Mouse (Mus musculus): Measurements from ENCODE around the gene Zp2. TPM values are rescaled to one million over a fixed set of nuclear protein-coding genes. Genes with fewer than 3 reads are reported as not detected.

The Zp2 gene
- polyA plus RNA-seq, 2 experiments from 2014 or later = not detected

- ATAC-seq = no peak
Measured at GRCm38 (mm10) chr7:120128951-120129350, 16.1 kb downstream of the Zp2 start.

- no peak for ATAC-seq
Measured at GRCm38 (mm10) chr7:120127686-120128059, 17.4 kb downstream of the Zp2 start.

GRCm38 (mm10) chr7:120126976-120127685 lies 18.0 kb downstream of the Zp2 start:
- ATAC-seq = no peak

- peak; percentile 56 for ATAC-seq
Measured at GRCm38 (mm10) chr7:120124844-120125243, 20.2 kb downstream of the Zp2 start.

GRCm38 (mm10) chr7:120123776-120124175 lies 21.3 kb downstream of the Zp2 start:
- no peak for ATAC-seq

GRCm38 (mm10) chr7:120117529-120117928 lies 27.6 kb downstream of the Zp2 start:
- no peak for ATAC-seq

- no peak for ATAC-seq
Measured at GRCm38 (mm10) chr7:120116976-120117375, 28.1 kb downstream of the Zp2 start.

- no peak for ATAC-seq
Measured at GRCm38 (mm10) chr7:120109676-120110075, 35.4 kb downstream of the Zp2 start.

- ATAC-seq = no peak
Measured at GRCm38 (mm10) chr7:120106356-120106755, 38.7 kb downstream of the Zp2 start.

GRCm38 (mm10) chr7:120104975-120105374 lies 40.1 kb downstream of the Zp2 start:
- ATAC-seq = no peak

GRCm38 (mm10) chr7:120103019-120103567 lies 42.0 kb downstream of the Zp2 start:
- no peak for ATAC-seq

GRCm38 (mm10) chr7:120102164-120102972 lies 42.7 kb downstream of the Zp2 start, which contains the start of gene Tmem159:
Gene Tmem159 (plus strand): TSS chr7:120102353.
- ATAC-seq = peak; percentile 66

- ATAC-seq = peak; percentile 39
Measured at GRCm38 (mm10) chr7:120098403-120098802, 46.7 kb downstream of the Zp2 start.

- ATAC-seq = no peak
Measured at GRCm38 (mm10) chr7:120097845-120098244, 47.2 kb downstream of the Zp2 start.

GRCm38 (mm10) chr7:120095180-120095579 lies 49.9 kb downstream of the Zp2 start, which contains the start of gene Dnah3:
Gene Dnah3 (minus strand): TSS chr7:120095280.
- ATAC-seq = no peak

GRCm38 (mm10) chr7:120094216-120094615 lies 50.9 kb downstream of the Zp2 start:
- no peak for ATAC-seq

- ATAC-seq = no peak
Measured at GRCm38 (mm10) chr7:120093033-120093432, 52.1 kb downstream of the Zp2 start.

GRCm38 (mm10) chr7:120080177-120080576 lies 64.9 kb downstream of the Zp2 start:
- no peak for ATAC-seq

Other genes with a start within 250 kb of the Zp2 start
- gene Lyrm1, start 249.4 kb downstream of the Zp2 start, polyA plus RNA-seq (2017; shearing (Covaris generic)) = 10 to 100 TPM; 17.3 to 25.6 TPM
- 10 to 100 TPM in 1 of 2 experiments, 1 to 10 TPM in 1; 7.0 to 13.8 TPM for gene Dcun1d3, start 249.0 kb downstream of the Zp2 start, polyA plus RNA-seq (2017; shearing (Covaris generic))
- gene Dnah3, start 50.0 kb downstream of the Zp2 start, polyA plus RNA-seq (2017; shearing (Covaris generic)) = not detected
- gene Tmem159, start 42.9 kb downstream of the Zp2 start, polyA plus RNA-seq (2017; shearing (Covaris generic)) = 10 to 100 TPM in 1 of 2 experiments, 1 to 10 TPM in 1; 9.2 to 10.3 TPM
- not detected for gene Anks4b, start 28.6 kb upstream of the Zp2 start, polyA plus RNA-seq (2017; shearing (Covaris generic))
- gene Crym, start 56.8 kb upstream of the Zp2 start, polyA plus RNA-seq (2017; shearing (Covaris generic)) = not detected
- not detected for gene Abca14, start 58.7 kb upstream of the Zp2 start, polyA plus RNA-seq (2017; shearing (Covaris generic))
- not detected for gene Abca15, start 183.4 kb upstream of the Zp2 start, polyA plus RNA-seq (2017; shearing (Covaris generic))